Mouse (Mus musculus) spleen, adult 2 months (tissue): ENCODE measurements around the gene Arhgap21.

ENCODE experiments used
- CTCF ChIP-seq: fragments of 200-500 bp; IDR thresholded peaks from 2 replicates; pipeline ENCODE4 v1.5.1; 2011; ENCODE audit warnings: mild to moderate bottlenecking, inconsistent platforms; ENCODE audit not compliant: insufficient read depth, insufficient read length, insufficient replicate concordance; ENCODE audit errors: extremely low read depth
- POLR2A ChIP-seq: fragments of 200-500 bp; IDR thresholded peaks from 2 replicates; pipeline ENCODE4 v1.6.1; 2011; ENCODE audit warnings: low read depth, low read length, inconsistent platforms

GRCm38 (mm10) chr2:21010219-21010618 is 41.5 kb upstream of the Arhgap21 start:
- TF ChIP-seq CTCF, result no peak
- TF ChIP-seq POLR2A, result no peak
